Mouse (Mus musculus): Measurements from ENCODE around the gene Cntnap2.

Gene Cntnap2

DNA sequence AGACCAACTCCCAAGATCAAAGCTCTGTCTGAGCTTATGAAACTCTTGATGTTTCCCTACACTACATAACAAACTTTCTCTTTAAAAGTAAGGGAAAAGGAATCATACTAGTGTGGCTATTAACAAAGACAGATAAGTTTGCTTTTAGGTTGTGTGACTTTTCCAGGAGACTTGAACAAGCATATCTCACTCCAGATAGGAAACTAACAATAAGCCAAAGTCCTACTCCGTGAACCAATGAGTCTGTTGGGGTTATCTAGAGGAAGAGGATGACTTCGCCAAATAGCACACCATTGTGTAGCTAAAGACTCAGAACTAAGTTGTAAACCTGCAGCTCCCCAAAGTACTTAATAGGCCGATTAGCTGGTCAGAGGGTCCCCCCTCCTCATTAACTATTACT lies 1860.8 kb downstream of the Cntnap2 start:
- DNase-seq (ENCODE audit: low read depth, low spot score): no peak
- Histone ChIP-seq H3K27me3 (ENCODE audit: control insufficient read depth, insufficient read depth, low read length, poor library complexity, severe bottlenecking) (no peaks in the 10 kb centered on the region), H3K36me3 (ENCODE audit: control insufficient read depth, insufficient read depth, low read length, poor library complexity, severe bottlenecking) (no peaks in the 10 kb centered on the region)

DNA sequence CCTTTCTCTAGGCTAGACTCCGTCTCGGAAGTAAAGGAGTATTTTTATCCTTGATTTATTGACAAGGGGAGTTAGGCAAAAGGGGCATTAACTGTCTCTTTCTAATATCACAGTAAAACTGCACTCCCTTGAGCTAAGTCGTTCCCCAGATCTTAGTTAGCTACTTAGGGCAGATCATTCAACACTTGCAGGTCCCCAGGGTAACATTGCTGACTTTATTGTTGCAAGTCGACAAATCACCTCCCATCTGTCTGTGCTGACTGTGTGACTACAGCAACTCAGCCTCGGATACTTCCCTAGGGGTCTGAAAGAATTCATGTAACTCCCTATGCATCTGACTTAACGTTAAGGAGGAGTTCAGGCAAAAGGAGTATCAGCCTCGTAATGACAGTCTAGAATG lies 1865.6 kb downstream of the Cntnap2 start:
- Histone ChIP-seq H3K36me3 (ENCODE audit: control insufficient read depth, insufficient read depth, low read length, poor library complexity, severe bottlenecking) (no peaks in the 10 kb centered on the region), H3K27me3 (ENCODE audit: control insufficient read depth, insufficient read depth, low read length, poor library complexity, severe bottlenecking) (no peaks in the 10 kb centered on the region)
- no peak for DNase-seq (ENCODE audit: low read depth, low spot score)

- no peaks in the 10 kb centered on the region for H3K36me3 ChIP-seq (ENCODE audit: control insufficient read depth, insufficient read depth, low read length, poor library complexity, severe bottlenecking)
- no peak for DNase-seq (ENCODE audit: low read depth, low spot score)
- no peaks in the 10 kb centered on the region for H3K27me3 ChIP-seq (ENCODE audit: control insufficient read depth, insufficient read depth, low read length, poor library complexity, severe bottlenecking)
Measured at GRCm38 (mm10) chr6:46945703-46946102, 1886.5 kb downstream of the Cntnap2 start.

GRCm38 (mm10) chr6:46961022-46961686 lies 1902.0 kb downstream of the Cntnap2 start:
- Histone ChIP-seq H3K27me3 (ENCODE audit: control insufficient read depth, insufficient read depth, low read length, poor library complexity, severe bottlenecking) (no peaks in the 10 kb centered on the region), H3K36me3 (ENCODE audit: control insufficient read depth, insufficient read depth, low read length, poor library complexity, severe bottlenecking) (no peaks in the 10 kb centered on the region)
- peak; percentile 5 for DNase-seq (ENCODE audit: low read depth, low spot score)

- H3K36me3 ChIP-seq (ENCODE audit: control insufficient read depth, insufficient read depth, low read length, poor library complexity, severe bottlenecking): no peaks in the 10 kb centered on the region
- no peaks in the 10 kb centered on the region for H3K27me3 ChIP-seq (ENCODE audit: control insufficient read depth, insufficient read depth, low read length, poor library complexity, severe bottlenecking)
- no peak for DNase-seq (ENCODE audit: low read depth, low spot score)
Measured at GRCm38 (mm10) chr6:46963261-46963660, 1904.1 kb downstream of the Cntnap2 start.

DNA sequence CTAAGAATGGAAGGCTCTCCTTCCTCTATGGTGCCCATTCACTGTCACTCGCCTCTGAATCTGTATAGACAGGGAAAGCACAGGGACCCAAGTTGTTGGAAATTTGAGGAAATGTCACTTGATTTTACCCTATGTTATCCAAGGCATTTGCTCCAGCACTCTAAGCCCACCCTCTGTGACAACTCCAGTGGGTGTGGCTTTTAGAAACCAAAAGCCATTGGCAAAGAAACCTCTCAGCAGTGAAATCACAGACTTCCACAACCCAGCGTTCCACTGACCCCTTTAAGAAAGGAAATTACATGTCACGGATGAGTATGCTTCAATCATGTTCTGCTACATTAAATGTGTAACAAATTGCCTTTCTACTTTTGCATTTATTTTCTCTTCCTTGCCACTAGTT lies 1904.5 kb downstream of the Cntnap2 start:
- DNase-seq (ENCODE audit: low read depth, low spot score): no peak
- Histone ChIP-seq H3K27me3 (ENCODE audit: control insufficient read depth, insufficient read depth, low read length, poor library complexity, severe bottlenecking) (no peaks in the 10 kb centered on the region), H3K36me3 (ENCODE audit: control insufficient read depth, insufficient read depth, low read length, poor library complexity, severe bottlenecking) (no peaks in the 10 kb centered on the region)

DNA sequence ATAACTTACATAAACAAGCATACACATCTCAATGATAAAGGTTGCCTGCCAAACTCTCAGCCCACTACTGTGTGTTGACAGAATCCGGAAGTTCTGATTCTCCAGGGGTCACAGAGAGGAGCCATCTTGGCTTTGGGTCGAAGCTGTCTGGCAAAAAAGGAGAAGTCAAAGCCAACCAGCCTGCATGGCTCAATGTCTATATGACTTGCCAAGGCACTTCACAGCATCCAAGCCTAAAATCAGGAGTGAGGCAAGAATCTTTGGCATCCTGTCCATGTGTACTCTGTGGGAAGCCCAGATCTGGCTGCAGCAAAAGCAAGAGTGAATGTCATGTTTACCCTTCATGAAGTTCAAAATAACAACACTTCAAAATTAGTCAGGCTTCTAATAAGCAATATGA lies 1913.5 kb downstream of the Cntnap2 start:
- H3K27me3 ChIP-seq (ENCODE audit: control insufficient read depth, insufficient read depth, low read length, poor library complexity, severe bottlenecking): no peaks in the 10 kb centered on the region
- no peaks in the 10 kb centered on the region for H3K36me3 ChIP-seq (ENCODE audit: control insufficient read depth, insufficient read depth, low read length, poor library complexity, severe bottlenecking)
- no peak for DNase-seq (ENCODE audit: low read depth, low spot score)

DNA sequence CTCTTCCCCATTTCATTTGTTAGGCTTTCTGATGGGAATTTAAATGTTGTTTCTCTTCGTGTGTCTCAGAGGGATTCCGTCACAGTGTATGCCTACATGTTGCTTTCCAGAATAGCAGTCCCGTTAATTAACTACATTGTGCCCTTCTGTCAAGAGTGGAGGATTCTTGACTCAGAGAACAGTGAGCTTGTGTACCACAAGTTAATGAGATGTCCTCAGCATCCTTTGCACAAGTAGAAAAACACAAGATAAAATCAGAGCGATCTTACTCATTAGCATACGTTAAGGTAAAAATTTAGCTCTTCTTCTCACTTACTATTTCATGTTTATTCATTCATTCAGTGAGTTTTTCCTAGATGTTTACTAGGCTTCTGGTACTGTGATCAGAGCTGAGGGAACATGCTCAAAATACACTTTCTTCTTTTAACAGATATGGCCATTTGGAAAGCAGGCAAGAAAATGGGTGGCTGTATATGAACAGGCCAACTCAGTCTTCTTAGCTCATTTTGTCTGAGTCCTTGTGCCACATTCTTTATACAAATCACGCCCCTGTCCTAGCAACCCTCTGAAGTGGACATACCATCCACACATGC lies 1936.9 kb downstream of the Cntnap2 start:
- Histone ChIP-seq H3K36me3 (ENCODE audit: control insufficient read depth, insufficient read depth, low read length, poor library complexity, severe bottlenecking) (no peaks in the 10 kb centered on the region), H3K27me3 (ENCODE audit: control insufficient read depth, insufficient read depth, low read length, poor library complexity, severe bottlenecking) (no peaks in the 10 kb centered on the region)
- DNase-seq (ENCODE audit: low read depth, low spot score): no peak

DNA sequence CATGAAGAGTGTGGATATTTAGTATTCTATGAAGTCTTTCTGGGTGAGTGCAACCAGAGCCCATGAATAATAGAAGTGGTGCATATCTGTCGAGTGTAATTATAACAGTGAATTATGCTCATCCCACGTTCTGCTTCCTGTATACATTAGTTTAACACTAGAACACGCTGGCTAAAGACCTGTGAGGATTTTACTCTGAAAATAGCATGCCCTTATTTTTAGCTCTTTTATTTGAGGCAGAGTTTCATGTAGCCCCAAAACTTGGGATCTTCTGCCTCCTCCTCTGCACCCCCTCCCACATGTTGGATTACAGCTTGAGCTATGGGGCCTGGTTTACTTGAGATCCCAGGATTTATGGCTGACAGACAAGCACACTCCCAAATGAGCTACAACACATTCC lies 1945.3 kb downstream of the Cntnap2 start:
- no peaks in the 10 kb centered on the region for H3K27me3 ChIP-seq (ENCODE audit: control insufficient read depth, insufficient read depth, low read length, poor library complexity, severe bottlenecking)
- DNase-seq (ENCODE audit: low read depth, low spot score): no peak
- H3K36me3 ChIP-seq (ENCODE audit: control insufficient read depth, insufficient read depth, low read length, poor library complexity, severe bottlenecking): no peaks in the 10 kb centered on the region

DNA sequence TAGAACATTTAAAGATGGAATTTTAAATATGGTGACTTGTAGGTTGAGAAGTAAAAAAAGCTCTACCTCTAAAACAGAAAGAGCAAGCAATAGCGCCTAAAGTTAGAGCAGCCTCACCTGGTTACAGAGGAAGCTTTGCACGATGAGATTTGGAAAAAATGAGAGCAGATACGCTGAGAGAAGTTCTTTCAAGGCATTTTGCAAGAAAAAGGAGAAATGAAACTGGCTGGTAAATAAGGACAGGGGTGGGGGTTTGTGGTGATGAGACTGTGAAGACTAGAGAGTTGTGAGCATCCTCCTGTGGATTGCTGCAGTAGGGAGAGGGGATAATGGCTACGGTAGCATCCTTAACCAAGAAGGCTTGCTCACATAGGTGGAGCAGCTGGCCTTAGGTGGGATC lies 1953.8 kb downstream of the Cntnap2 start:
- H3K27me3 ChIP-seq (ENCODE audit: control insufficient read depth, insufficient read depth, low read length, poor library complexity, severe bottlenecking): no peaks in the 10 kb centered on the region
- H3K36me3 ChIP-seq (ENCODE audit: control insufficient read depth, insufficient read depth, low read length, poor library complexity, severe bottlenecking): no peaks in the 10 kb centered on the region
- no peak for DNase-seq (ENCODE audit: low read depth, low spot score)

DNA sequence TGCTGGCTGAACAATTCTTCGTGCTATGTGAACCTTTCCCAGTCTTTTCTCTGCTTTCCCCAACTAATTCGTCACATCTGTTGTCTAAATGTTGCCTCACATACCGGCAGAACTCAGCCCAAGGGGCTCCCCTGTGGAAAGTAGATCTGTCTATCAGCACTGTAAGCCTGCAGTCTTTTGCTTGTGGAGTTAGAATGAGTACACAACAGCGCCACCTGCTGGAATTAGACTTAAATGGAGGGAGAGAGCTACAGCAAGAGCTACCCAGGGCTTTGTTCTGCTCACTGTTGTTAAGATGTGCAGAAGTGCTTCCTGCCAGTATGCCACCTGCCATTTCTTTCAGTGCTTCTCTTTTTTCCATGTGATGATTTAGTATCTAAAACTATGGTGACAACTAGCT lies 1954.4 kb downstream of the Cntnap2 start:
- Histone ChIP-seq H3K27me3 (ENCODE audit: control insufficient read depth, insufficient read depth, low read length, poor library complexity, severe bottlenecking) (no peaks in the 10 kb centered on the region), H3K36me3 (ENCODE audit: control insufficient read depth, insufficient read depth, low read length, poor library complexity, severe bottlenecking) (no peaks in the 10 kb centered on the region)
- DNase-seq (ENCODE audit: low read depth, low spot score): peak; percentile 59

DNA sequence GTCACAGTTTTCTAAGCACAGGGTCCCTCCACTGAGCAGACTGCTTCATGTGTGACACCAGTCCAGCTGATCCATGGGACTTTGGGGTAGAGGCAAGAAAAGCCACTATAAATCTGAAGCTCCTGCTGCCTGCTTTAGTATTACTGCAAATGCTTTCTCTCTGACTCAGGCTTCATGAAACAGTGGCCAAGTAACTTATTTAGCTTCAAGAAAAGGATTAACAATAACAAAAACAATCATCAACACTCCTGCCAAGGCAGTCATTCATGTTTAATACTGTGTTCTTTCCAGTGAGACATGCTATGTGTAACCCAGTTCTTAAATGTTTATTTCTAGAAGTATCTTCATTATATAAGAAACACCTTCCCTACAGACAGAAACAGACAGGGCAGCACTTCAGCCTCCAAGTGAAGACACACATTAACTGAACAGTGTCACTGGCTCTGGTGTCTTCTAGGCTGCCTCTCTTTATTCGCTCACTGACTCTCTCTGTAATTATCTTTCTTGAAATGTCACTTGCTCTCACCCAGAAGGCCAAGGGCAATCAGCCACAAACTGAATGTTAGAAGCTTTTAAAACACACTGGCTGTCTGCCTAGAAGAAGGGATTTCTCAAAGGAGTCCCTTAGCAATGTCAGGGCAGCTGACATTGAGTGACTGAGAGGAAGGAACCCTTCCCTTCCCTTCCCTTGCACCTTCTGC lies 1955.9 kb downstream of the Cntnap2 start:
- H3K27me3 ChIP-seq (ENCODE audit: control insufficient read depth, insufficient read depth, low read length, poor library complexity, severe bottlenecking): no peaks in the 10 kb centered on the region
- no peaks in the 10 kb centered on the region for H3K36me3 ChIP-seq (ENCODE audit: control insufficient read depth, insufficient read depth, low read length, poor library complexity, severe bottlenecking)
- DNase-seq (ENCODE audit: low read depth, low spot score): no peak

GRCm38 (mm10) chr6:47026064-47026686 lies 1967.0 kb downstream of the Cntnap2 start:
- H3K27me3 ChIP-seq (ENCODE audit: control insufficient read depth, insufficient read depth, low read length, poor library complexity, severe bottlenecking): no peaks in the 10 kb centered on the region
- DNase-seq (ENCODE audit: low read depth, low spot score): no peak

DNA sequence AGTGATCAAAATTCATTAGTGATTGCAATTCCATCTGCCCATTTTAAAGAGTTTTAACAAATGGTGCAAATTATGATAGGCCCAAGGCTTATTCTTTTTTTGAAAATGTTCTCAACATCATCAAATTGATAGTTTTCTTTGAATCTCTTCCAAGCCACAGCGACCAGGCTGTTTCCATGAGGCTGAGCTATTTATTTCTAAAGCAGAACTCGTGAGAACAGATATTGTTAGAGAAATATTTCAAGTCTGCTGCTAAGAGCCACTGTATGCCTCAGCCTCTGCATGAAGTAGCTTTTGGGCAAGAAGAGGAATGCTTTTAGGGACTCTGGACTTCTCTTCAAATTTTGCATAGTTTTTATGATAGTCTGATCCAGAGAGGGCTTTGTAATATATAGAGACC lies 1972.2 kb downstream of the Cntnap2 start:
- DNase-seq (ENCODE audit: low read depth, low spot score): no peak
- no peaks in the 10 kb centered on the region for H3K27me3 ChIP-seq (ENCODE audit: control insufficient read depth, insufficient read depth, low read length, poor library complexity, severe bottlenecking)
- no peaks in the 10 kb centered on the region for H3K36me3 ChIP-seq (ENCODE audit: control insufficient read depth, insufficient read depth, low read length, poor library complexity, severe bottlenecking)

More at GRCm38 (mm10) chr6:47026064-47026686, 1967.0 kb downstream of the Cntnap2 start:
- no peaks in the 10 kb centered on the region for H3K36me3 ChIP-seq (ENCODE audit: control insufficient read depth, insufficient read depth, low read length, poor library complexity, severe bottlenecking)

GRCm38 (mm10) chr6:47042602-47043001 lies 1983.4 kb downstream of the Cntnap2 start:
- DNase-seq (ENCODE audit: low read depth, low spot score): no peak
- H3K36me3 ChIP-seq (ENCODE audit: control insufficient read depth, insufficient read depth, low read length, poor library complexity, severe bottlenecking): no peaks in the 10 kb centered on the region

More at GRCm38 (mm10) chr6:47042602-47043001, 1983.4 kb downstream of the Cntnap2 start:
- no peaks in the 10 kb centered on the region for H3K27me3 ChIP-seq (ENCODE audit: control insufficient read depth, insufficient read depth, low read length, poor library complexity, severe bottlenecking)

Data from splenic B cell, adult 2 months (primary cell).